Mouse (Mus musculus) c-Kit-positive CD71-positive TER-119-negative erythroid progenitor cells, embryonic 14.5 days (primary cell): ENCODE data around the gene Lacc1.

Experiments used
- DNase-seq: peaks from one replicate; pipeline ENCODE4 v3.0.0-alpha.2; 2013; ENCODE audit warnings: low read depth

Gene Lacc1

DNA sequence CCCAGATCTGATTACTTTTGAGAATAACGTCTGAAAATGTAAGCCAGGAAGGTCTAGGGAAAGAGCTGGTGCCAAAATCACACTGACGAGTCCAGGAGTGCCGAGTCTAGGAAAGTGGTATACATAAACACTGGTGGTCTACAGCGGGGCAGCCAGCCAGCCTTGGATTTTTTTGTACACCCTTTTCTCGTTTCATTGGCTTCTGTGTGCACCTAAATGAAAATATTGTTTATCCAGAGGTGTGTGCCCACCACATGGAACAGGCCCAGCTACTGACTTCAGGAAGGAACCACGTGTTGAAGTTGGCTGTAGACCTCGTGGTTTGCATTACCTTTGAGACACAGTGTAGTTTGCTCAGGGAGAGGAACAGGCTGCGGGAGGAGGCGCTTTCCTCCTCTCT, 57.1 kb downstream of the Lacc1 start:
- DNase-seq, result no peak
